Mouse (Mus musculus) urinary bladder, adult 2 months (tissue): ENCODE measurements around the gene Tfe3. TPM values are rescaled to one million over a fixed set of nuclear protein-coding genes. Genes with fewer than 3 reads are reported as not detected.
"Not testable (repeated sequence)": the region's sequence is repeated elsewhere in the genome, so short reads cannot be mapped to it uniquely, and the experiment has no call there.

ENCODE experiments used
- DNase-seq: peaks from one replicate; pipeline ENCODE4 v3.0.0; 2022; ENCODE audit warnings: low spot score
- polyA plus RNA-seq: library from polyadenylated mRNA; depleted of rRNA; stranded (reverse); fragments of >200 nt; gene quantifications from 2 replicates; pipeline ENCODE4 v1.2.3, GENCODE M21; 2012; rRNA removed

Tfe3 gene
- polyA plus RNA-seq, 1 experiment = 11.2 TPM

- not testable (repeated sequence) for DNase-seq
Observed at GRCm38 (mm10) chrX:7815016-7815415, 52.7 kb downstream of the Tfe3 start.

GRCm38 (mm10) chrX:7821865-7822779 is 59.8 kb downstream of the Tfe3 start, which contains the start of gene Kcnd1:
TSS of gene Kcnd1 (plus strand) at chrX:7822289.
- no peak for DNase-seq

Other genes with a start within 250 kb of the Tfe3 start
- gene Foxp3, start 188.9 kb upstream of the Tfe3 start, polyA plus RNA-seq = 0.08 and 0.21 TPM in 2 replicates
- gene Ppp1r3f, start 188.3 kb upstream of the Tfe3 start, polyA plus RNA-seq = 3.5 and 3.7 TPM in 2 replicates
- gene Ccdc22, start 157.0 kb upstream of the Tfe3 start, polyA plus RNA-seq = 12.0 and 12.5 TPM in 2 replicates
- 0.01 TPM in 2 replicates for gene Cacna1f, start 155.5 kb upstream of the Tfe3 start, polyA plus RNA-seq
- gene Syp, start 124.1 kb upstream of the Tfe3 start, polyA plus RNA-seq = 3.6 and 4.0 TPM in 2 replicates
- 12.1 and 16.3 TPM in 2 replicates for gene Prickle3, start 105.3 kb upstream of the Tfe3 start, polyA plus RNA-seq
- 233 and 234 TPM in 2 replicates for gene Plp2, start 91.2 kb upstream of the Tfe3 start, polyA plus RNA-seq
- 1.1 and 1.6 TPM in 2 replicates for gene Magix, start 81.3 kb upstream of the Tfe3 start, polyA plus RNA-seq
- 20.6 and 21.9 TPM in 2 replicates for gene Gpkow, start 65.4 kb upstream of the Tfe3 start, polyA plus RNA-seq
- gene Wdr45, start 48.2 kb upstream of the Tfe3 start, polyA plus RNA-seq = 48.8 and 56.1 TPM in 2 replicates
- gene Gm45208, start 40.3 kb upstream of the Tfe3 start, polyA plus RNA-seq = 0.44 TPM in 1 of 2 replicates, not detected in the other
- 30.8 and 37.7 TPM in 2 replicates for gene Praf2, start 34.1 kb upstream of the Tfe3 start, polyA plus RNA-seq
- 16.9 and 17.2 TPM in 2 replicates for gene Ccdc120, start 11.7 kb upstream of the Tfe3 start, polyA plus RNA-seq
- gene Gripap1, start 27.2 kb downstream of the Tfe3 start, polyA plus RNA-seq = 49.5 and 53.1 TPM in 2 replicates
- 1.7 and 2.4 TPM in 2 replicates for gene Kcnd1, start 59.7 kb downstream of the Tfe3 start, polyA plus RNA-seq
- gene Otud5, start 78.8 kb downstream of the Tfe3 start, polyA plus RNA-seq = 31.4 and 43.4 TPM in 2 replicates
- gene Pim2, start 115.7 kb downstream of the Tfe3 start, polyA plus RNA-seq = 8.8 and 10.8 TPM in 2 replicates
- gene Slc35a2, start 121.5 kb downstream of the Tfe3 start, polyA plus RNA-seq = 43.3 and 68.2 TPM in 2 replicates
- gene Pqbp1, start 136.7 kb downstream of the Tfe3 start, polyA plus RNA-seq = 84.2 and 90.7 TPM in 2 replicates
- 22.2 and 23.7 TPM in 2 replicates for gene Timm17b, start 136.8 kb downstream of the Tfe3 start, polyA plus RNA-seq
- not detected in 2 replicates for gene Gm10491, start 145.3 kb downstream of the Tfe3 start, polyA plus RNA-seq
- not detected in 2 replicates for gene Gm10490, start 147.0 kb downstream of the Tfe3 start, polyA plus RNA-seq
- 0.51 and 0.66 TPM in 2 replicates for gene Pcsk1n, start 157.3 kb downstream of the Tfe3 start, polyA plus RNA-seq
- not detected in 2 replicates for gene Eras, start 166.0 kb downstream of the Tfe3 start, polyA plus RNA-seq
- 20.9 and 22.0 TPM in 2 replicates for gene Hdac6, start 185.3 kb downstream of the Tfe3 start, polyA plus RNA-seq
- gene Gata1, start 215.5 kb downstream of the Tfe3 start, polyA plus RNA-seq = 0.18 and 0.26 TPM in 2 replicates